Mouse (Mus musculus) layer of hippocampus, postnatal 36 days (tissue): ENCODE measurements at regions not wholly inside any gene's neighbourhood (a gene's known extent, or its start where the extent isn't known, plus 50 kb on each side); places are given as distances from the start of the nearest gene placed in this dataset.
"Not testable (repeated sequence)": the region's sequence is repeated elsewhere in the genome, so short reads cannot be mapped to it uniquely, and the experiment has no call there.

ENCODE experiments used
- DNase-seq, 2 experiments: peaks; one replicate each; pipeline ENCODE4 v3.0.0; 2022

DNA sequence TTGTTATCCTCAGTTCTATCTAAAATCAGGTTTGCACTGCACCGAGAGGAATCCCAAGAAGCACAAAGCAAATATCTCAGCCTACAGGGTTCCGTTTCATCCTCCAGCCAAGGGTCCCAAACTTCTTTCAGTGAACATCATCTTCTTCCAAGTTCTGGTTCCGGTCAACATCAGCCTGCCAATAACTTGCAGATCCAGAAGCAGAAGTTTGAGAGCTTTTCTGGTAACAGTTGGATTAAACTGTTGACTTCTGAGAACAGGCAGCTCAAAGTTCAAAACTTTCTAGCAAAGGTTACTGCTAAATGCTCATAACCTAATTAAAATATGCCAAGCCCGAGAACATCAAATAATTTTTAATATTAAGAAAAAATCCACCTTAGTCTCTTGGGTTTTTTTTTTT lies 237.0 kb upstream of the Gm37988 start:
- DNase-seq = no peak

- DNase-seq = peak; percentile 32 to 41
Observed at GRCm38 (mm10) chr1:4571299-4572202, 236.1 kb upstream of the Gm37988 start.

DNA sequence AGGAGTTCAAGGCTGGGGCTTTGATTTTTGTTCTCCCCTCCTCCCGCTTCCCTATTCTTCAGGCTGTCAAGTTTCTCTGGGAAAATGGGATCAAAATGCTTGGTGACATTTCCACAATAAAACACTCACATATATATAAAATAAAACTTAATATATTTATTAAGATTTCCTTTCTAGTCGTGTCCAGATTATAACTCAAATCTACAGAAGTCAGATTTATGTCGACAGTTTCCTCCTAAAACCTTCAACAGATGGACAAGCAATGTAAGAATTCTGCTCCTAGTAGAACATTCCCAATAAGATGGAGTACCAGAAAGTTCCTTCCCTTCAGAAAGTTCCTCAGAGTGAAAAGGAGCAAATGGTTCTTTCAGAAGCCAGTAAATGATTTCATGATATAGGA lies 235.4 kb upstream of the Gm37988 start:
- DNase-seq = no peak

DNA sequence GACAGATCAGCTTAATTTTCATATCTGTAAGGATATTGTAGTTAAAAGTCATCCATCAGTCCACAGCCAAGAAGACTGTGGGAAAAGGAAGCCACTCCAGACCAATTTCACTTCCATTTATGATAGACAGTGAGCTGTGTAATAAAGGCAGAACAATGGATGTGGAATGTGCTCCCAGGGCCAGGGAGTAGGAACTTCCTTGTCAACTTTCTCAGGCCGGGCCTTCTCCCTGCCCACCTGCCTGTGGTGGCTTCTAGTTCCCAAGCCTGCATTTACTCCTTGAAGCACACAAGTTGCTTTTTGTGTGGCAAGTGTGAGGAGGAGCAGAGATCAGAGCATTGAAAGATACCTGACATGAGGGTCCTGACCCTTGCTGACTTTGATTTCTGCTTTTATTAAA lies 233.6 kb upstream of the Gm37988 start:
- DNase-seq = no peak

- DNase-seq = no peak
Observed at GRCm38 (mm10) chr1:4576957-4577356, 230.7 kb upstream of the Gm37988 start.

GRCm38 (mm10) chr1:4582534-4582933 lies 225.2 kb upstream of the Gm37988 start:
- DNase-seq = no peak

DNA sequence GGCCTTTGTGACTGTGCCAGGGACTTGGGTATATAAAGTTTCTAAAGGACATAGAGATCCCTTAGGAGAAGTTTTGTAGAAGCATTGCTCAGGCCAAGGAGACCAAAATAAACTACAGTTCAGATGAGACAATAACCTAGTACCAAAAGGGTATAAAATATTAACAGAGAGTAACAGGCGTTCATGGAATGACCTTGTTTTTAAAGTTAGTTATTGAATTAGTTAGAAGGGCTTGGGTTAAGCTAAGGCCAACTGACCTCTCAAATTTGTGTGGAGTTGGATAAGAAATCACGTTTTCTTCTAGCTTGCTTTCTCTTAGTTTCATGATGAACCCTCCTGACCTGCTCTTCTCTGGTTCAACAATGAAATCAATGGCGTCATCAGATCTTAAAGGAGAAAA lies 209.8 kb upstream of the Gm37988 start:
- no peak for DNase-seq

- DNase-seq = no peak
Observed at GRCm38 (mm10) chr1:4598425-4598824, 209.3 kb upstream of the Gm37988 start.

DNA sequence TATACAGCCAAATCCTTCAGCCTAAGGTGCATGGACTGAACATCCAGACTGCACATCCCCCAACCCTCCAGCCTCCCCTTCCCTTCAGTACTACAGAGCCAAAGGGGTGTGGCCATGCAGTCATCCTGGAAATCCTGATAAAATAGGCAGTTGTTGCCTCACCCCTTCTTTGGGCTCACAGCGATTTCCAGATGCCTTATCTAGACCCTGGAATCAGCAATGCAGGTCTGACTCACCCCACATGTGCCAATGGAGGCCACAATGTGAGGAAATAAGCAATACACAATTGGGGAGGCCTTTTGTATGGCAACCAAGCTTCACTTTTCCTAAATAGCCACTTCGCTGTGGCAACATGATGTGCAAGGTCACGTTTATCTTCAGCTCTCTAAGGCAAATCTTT lies 205.3 kb upstream of the Gm37988 start:
- DNase-seq = no peak

DNA sequence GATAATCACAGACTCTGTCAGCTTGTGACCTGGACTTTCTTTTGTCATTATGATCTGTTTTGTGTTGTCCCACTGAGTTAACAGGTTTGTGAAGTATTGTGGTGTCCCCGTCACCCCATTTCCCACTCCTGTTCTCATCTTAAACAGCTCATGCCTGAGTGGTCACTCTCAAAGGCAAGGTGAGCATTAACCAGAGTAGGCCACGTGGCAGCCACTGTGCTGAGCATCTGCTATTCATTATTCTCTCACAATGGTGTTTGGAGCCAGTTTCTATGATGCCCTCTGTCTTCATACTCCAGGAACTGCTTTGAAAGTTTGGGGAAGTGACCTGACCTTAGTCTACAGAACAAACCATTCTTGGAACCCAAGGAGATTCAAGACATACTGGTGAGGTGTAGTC lies 198.9 kb upstream of the Gm37988 start:
- no peak for DNase-seq

DNA sequence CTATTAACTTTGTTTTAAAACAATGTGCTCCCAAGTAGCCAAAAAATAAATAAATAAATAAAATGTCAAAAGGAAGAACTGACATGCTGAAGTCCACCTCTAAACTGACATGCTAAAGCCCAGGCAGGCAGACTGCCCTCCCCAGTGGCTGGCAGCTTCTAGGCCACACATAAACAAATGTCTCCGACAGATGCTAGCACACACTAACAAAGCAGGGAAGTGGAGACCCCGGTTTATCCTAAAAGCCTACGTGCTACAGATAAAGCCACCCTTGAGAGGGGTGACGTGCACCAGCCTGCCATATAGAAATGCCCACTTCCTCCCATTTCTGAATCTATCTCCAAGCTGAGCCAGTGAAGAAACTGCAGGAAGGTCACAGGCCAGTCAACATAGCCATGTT lies 194.4 kb upstream of the Gm37988 start:
- DNase-seq = no peak

DNA sequence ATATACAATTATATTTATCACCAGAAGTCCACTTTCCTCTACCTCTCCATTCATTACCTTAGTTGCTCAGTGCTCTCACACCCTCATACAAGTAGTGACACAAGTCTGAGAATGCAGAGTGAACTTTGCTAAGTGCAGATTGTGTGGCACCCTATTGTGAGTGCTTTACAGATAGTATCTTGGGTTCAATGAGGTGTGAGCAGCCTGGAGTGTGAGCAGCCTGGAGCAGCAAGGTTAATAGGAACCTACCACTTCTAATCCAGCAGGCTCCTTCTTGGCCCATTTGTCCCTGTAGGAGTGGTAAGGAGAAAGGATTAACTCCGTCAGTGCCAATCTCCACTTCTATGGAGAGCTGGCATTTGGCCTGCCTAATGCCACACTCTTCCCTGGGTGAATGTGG lies 192.4 kb upstream of the Gm37988 start:
- no peak for DNase-seq

- DNase-seq = no peak
Observed at GRCm38 (mm10) chr1:4617479-4617878, 190.2 kb upstream of the Gm37988 start.

DNA sequence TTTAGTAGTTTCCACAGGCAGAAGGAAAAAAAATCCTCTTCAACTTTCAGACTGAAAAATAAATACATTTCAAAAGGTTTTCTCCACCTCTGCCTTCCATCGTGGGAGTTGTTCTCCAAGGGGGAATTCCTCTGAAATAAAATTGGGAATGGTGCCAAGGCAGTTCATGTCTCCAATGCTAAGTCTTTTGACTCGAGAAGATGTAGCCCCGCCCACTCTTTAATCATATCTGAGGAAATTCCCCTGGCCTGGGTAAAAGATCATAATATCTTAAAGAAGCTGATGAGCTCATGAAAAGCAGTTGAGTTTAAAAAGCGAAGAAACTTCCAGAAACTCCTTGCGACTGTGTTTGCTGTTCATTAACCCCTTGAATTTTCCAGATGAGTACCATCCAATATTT lies 185.3 kb upstream of the Gm37988 start:
- no peak for DNase-seq

DNA sequence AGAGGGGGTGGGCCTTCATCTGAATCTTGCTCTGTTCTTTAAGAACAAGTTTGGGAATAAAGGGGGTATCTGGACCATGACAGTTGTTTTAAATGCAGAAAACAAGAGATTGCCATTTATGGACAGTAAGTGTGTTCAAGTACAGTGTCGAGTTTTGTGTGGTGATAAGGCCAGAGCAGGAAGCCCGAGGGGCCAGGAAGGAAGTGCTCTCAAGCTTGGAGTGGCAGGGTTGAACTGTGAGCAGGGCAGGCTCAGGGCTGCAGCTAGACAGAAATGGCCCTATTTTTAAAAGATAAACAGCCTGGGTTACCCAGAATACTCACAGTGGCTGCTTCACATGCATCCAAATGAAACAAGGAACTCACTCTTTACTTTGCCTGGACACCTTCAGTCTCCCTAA lies 184.4 kb upstream of the Gm37988 start:
- DNase-seq = no peak

DNA sequence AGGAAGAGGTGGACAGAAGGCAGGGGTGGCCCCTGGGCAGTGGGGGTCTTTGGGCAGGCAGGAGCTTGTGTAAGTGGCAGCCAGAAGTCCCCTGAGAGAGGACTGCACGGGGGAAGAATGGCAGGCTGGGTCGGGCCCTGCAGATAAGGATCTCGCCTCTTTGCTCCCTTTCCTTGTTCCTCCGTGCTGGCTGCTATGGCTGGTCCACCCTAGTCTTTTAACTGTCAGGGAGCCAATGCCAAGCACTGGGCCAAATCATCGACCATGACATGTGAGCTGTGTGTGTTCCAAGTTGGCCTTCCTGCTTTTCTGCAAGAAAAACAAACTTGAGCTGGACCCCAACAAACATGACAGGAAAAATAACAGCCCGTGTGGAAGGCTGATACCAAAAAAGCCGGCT lies 153.8 kb upstream of the Gm37988 start:
- no peak for DNase-seq

DNA sequence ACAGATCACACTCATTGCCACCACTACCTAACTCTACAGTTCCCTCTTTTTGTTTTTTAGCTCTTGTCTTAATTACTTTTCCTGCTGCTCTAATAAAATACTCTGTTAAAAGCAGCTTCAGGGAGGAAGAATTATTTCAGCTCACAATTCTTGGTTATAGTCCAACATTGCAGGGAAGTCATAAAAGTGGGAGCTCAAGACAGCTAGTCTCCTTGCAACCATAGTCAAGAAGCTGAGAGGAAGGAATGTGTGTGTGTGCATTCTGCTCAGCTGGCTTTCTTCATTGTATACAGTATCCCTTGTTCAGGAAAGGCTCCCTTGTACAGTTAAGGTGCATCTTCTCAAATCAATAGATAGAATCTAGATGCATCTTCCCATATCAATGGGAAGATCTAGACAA lies 152.4 kb upstream of the Gm37988 start:
- DNase-seq = no peak

DNA sequence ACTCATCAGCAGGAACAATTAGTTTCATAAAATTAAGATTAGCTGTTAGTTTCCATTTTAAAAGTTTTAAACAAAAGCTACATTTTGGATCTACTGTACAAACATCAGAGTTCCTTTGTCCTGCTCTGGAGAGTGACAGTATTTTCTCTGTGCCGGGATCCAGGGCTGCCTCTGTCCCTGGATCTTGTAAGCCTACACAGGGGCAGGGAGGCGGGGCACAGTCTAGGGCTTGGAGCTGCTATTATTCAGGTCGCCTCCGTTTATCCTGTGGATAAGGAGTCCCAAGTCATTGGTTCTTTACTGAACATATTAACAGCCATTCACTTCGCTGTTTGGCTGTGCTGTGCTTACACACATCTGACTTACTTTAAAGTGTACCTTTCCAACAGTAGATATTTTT lies 150.8 kb upstream of the Gm37988 start:
- no peak for DNase-seq

DNA sequence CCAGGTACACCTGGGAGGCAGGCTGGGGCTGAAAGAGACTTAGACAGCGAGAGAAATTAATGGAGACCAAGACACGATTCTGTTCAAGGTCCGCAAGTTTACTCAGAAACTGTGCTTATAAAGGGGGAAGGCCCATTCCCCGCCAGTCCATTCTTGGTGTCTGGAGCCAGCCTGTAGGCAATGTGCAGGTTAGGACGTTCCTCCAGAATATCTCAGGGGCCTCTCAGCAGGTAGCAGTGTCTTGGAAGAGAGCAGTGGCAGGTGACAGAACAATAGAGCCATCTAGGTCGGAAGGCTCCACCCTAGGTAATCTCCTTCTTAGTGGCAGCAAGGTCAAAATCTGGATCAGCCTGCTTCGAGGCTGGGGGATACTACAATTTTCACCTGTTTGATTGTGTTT lies 147.6 kb upstream of the Gm37988 start:
- not testable (repeated sequence) for DNase-seq

DNA sequence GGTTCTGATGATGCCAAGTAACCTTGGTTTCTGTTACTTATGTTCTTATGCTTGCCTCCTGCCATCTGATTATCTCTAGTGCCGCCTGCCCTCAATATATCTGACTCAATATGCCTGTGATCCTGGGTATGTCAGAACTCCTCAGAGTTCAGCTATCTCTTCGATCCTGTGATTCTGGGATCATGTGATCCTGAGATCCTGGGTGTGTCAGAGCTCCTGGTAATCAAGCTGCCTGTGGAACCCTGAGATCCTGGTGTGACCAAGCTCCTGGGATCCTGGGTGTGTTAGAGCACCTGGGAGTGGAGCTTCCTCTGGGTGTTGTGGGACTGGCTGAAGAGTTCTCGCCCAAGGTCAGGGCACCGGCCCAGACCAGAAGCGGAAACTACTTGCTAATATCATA lies 147.1 kb upstream of the Gm37988 start:
- not testable (repeated sequence) for DNase-seq

GRCm38 (mm10) chr1:4661761-4662160 lies 145.9 kb upstream of the Gm37988 start:
- no peak for DNase-seq

DNA sequence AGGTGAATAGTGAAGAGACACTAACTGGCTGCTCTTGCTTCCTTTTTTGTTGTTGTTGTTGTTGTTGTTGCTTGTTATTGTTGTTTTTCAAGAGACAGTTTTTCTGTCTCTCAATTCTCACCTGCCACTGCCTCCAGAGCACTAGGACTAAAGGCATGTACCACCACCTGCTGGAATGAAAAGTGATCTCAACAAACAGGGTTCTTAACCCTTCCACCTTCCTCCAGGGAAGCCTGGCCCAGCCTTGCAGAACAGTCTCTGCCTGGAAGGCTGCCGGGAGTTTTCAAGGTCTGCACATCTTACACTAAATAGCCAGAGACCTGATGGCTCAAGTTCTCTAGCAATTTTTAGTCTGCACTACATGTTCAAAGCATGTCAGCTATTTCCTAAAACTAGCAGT lies 138.0 kb upstream of the Gm37988 start:
- no peak for DNase-seq

DNA sequence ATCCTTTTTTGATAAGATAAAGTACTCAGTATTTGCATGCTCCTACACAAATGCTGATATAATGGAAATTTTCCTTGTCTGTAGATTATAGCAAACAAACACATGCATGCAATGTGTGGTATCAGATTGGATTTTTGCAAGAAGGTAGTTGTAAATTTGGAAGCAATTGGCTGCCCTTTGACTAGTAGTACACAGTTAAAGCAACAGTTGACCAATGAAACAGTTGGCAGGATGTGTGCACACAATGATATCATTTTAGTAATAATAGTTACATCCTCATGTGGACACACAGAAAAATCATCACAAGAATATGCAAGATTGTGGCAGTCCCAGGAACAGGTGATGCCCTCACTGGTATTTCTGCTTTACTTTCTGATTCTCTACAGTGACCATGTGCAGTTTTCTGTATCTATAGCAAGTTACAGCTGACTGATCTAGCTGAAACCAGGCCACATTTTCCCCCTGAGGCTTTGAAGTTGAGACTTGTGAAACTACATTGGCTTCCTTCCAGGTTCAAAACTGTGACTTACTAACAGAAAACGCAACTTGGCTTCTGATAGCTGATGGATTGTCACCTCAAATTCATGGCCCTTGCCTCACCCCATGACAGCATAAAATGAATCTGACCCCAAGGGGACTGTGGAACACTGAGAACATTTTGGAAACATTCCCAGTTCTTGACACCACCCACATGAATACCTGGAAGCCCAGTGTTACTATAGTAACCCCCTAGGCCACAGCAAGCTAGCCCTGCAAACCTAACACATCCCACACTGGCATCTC lies 136.3 kb upstream of the Gm37988 start:
- no peak for DNase-seq

DNA sequence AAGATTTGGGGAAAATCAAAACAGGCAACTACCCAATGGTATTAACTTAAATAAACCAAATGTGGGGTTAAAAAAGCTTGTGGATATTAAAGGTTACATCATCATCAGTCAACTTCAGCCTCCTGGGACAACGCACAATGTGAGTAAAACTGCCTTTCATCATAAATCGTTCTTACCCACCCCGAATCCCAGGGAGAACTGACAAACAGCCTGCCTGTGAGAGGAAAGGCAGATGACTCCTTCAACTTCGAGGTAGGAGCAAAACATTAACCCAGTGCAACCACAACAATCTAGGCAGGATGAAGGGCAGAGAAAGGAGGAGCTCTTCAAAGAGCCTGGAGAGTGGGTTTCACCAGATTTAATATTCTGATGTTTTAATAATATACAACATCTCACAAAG lies 135.3 kb upstream of the Gm37988 start:
- no peak for DNase-seq
